Mouse (Mus musculus) layer of hippocampus, postnatal 10 days (tissue): ENCODE data around the gene Lbp. TPM values are rescaled to one million over a fixed set of nuclear protein-coding genes. Genes with fewer than 3 reads are reported as not detected.

Experiments used
- DNase-seq, 2 experiments: peaks; one replicate each; pipeline ENCODE4 v3.0.0; 2021; ENCODE audit warnings: low spot score in 2 of 2
- total RNA-seq, 2 experiments: library from RNA; stranded (reverse); gene quantifications; 2 replicates each; pipeline ENCODE4 v1.2.3; 2021

Gene Lbp
- total RNA-seq, 2 experiments from 2014 or later = 2.6 to 4.3 TPM

DNA sequence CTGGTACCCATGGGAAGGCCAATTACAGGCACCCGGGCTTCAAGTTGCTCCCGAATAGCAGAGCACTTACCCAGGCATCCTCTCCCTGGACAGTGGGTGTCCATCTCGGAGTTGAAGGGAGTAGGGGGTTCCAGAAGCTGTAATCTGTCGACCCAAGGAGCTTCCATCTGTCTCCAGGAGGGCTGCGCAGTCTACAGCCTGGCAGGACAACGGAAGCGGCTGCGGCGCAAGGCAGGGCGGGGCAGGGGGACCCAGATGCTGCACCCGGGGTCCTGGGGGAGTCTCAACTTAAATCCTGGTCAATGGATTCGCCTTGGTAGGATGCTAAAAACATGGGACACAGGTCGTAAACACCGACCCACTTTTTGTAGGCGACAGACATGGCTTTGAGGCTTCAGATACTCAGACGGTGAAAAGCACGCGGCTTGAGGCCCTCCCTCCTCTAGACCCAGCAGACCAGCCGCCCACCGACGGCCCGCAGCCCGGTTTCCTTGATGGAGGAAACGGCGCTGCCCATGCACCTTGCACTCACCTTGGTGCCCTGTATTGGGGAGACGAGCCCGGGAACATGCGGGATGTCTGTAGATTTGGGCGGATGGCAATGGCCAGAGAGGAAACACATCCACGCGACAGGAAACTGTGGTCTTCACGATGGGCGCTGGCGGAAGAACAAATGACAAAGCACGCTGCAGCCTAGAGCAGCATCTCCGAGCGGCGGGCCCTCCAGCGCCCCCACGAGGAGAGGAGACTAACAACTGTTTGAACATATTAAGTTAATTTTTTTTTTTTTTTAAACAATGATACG is 54.8 kb downstream of the Lbp start:
- DNase-seq = peak; percentile 87 to 89

GRCm38 (mm10) chr2:158361678-158362320 is 55.5 kb downstream of the Lbp start:
- DNase-seq = no peak

- DNase-seq = no peak
Measured at GRCm38 (mm10) chr2:158364175-158364574, 57.9 kb downstream of the Lbp start.

- no peak for DNase-seq
Measured at GRCm38 (mm10) chr2:158365099-158365850, 59.0 kb downstream of the Lbp start.

- DNase-seq = no peak
Measured at GRCm38 (mm10) chr2:158367654-158368053, 61.4 kb downstream of the Lbp start.

- no peak for DNase-seq
Measured at GRCm38 (mm10) chr2:158368313-158368712, 62.0 kb downstream of the Lbp start.

DNA sequence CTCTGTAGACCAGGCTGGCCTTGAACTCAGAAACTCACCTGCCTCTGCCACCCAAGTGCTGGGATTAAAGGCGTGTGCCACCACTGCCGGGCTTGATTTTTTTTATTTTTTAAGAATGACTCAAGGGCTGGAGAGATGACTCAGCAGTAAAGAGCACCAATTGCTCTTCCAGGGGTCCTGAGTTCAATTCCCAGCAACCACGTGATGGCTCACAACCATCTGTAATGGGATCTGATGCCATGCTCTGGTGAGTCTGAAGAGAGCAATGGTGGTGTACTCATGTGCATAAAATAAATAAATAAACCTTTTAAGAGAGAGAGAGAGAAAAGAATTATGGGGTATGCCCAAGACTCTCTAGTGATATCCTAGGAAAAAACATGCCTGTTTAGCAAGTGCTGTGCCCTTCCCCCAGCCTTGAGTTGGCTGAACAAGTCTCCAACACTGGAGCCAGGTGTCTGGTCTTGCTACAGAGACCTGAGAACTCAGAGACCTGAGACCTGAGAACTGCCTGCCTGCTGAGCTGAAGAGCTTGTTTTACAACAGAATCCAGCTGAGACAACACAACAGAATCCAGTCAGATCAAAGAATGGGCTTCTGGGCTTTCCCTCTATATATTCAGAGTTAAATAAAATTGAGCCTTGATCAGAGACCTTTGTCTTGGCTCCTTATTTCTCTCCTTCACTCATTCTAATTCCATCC is 63.3 kb downstream of the Lbp start:
- DNase-seq = no peak

DNA sequence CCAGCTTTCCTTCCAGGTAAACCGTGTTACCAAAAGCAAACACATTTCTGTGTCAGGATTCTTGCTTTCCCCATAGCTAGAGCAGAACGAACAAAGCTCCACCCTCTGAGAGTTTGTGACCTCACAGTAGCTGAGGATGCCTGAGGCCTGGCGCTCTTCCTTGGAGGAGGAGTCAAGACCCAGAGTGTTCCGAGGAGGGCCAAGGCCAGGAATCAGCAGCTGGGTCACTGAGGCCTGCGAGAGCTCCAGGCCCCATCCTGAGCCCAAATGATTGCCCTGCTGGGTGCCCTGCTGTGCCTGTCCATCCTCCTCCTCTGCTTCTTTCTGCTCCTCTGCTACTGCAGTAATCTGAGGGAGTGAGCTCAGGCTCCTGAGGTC is 63.9 kb downstream of the Lbp start:
- no peak for DNase-seq

GRCm38 (mm10) chr2:158373061-158373460 is 66.8 kb downstream of the Lbp start:
- DNase-seq = no peak

DNA sequence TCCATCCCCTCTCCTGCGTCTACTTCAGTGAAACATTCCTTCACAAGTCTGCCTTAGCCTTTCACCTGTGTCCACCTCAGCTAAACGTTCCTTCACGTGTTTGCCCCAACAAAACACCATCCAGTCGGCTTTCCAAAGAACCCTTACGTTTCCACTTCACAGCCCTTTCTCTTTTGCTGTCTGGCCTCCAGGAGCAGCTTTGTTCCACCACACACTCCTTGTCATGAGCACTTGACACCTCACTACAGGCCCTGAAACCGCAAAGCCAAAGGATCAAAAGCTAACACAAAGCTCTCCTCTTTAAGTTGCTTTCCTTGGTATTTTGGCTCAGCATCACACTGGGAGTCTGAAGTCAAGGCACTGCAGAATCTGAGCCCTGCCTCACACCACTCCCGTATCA is 67.2 kb downstream of the Lbp start:
- DNase-seq = no peak

DNA sequence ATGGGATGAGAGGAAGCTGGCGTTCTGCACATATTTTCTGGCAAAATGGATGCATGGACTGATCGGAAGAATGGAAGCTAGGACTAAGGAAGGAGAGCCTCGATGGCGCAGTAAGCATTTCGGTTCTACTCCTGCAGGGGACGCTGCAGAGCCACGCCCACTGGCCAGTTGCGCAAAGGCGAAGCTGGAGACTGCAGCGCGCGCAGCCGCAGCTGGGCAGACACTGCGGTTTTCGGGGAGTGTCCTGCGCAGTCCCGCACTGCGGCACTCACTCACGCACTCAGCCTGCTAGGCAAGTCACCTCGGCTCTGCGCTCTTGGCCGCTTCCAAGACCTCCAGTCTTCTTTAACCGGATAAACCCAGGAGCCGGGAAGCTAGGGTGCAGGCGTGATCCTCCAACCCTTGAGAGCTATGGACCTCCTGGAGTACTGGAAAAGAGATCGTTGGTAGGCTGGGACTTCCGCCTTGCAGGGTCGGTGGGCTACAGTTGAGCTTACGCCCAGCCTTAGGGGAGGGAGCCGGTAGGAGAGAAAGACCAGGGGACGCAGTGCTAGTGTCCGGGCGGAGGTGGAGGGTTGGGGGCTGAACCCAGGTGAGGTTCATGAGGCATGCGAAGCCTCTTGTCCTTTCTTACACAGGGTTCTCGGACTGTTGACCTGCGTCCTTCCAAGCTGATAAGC is 69.3 kb downstream of the Lbp start, which contains the start of gene Snhg11:
Snhg11 (plus strand) TSS at position 196 of the 680 bp plus-strand sequence.
- DNase-seq = peak; percentile 76 to 81

DNA sequence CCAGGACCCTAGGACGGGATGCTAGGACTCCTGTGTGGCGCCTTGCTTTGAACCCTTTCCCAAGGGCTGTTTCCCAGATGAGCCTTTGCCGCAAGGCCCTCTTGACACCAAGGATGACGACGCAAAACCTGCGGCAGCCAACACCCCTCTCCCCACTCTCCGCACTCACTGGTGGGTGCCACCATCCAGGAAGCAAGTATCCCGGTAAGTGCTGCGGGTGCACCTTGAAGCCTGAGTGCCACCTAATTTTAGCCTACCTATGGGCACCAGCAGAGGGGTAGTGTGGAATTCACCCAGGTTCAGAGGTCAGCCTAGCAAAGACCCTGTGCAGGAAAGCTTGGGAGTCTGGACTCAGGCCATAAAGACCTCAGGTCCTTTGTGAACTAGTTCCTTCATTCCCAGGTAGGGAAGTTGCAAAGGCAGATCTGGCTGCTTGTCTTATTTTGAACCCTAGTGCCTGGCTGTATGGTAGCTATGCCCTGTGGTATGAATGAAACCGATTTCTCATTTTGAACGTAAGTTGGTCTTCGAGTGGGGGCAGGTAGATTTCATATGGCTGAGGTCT is 69.9 kb downstream of the Lbp start:
- no peak for DNase-seq

DNA sequence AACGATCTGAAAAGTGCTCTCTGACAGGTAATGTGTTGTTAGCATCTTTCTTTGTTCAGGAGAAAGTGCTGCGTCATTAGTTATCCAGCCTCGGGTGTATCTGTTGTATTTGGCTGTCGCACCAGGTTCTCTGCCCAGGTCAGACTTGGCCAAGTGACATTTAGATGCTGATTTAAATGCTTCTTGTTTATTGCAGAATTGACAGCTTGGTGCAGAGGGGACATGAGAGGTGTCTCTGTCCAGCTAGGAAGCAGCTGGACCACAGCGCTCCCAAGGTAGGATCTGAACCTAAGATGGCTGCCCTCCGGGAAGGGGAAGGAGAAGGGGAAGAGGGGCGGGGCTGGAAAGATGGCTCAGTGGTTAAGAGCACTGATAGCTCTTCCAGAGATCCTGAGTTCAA is 70.5 kb downstream of the Lbp start:
- no peak for DNase-seq

DNA sequence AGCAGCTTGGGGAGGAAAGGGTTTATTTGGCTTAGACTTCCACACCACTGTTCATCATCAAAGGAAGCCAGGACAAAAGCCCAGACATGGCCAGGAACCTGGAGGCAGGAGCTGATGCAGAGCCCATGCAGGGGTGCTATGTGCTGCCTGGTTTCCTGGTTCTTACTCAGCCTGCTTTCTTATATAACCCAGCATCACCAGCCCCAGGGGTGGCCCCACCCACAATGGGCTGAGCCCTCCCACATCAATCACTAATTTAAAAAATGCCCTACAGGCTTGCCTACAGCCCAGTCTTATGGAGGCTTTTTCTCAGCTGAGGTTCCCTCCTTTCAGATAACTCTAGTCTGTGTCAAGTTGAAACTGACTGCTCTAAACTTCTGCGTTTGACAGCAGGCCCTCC is 71.5 kb downstream of the Lbp start:
- DNase-seq = no peak

DNA sequence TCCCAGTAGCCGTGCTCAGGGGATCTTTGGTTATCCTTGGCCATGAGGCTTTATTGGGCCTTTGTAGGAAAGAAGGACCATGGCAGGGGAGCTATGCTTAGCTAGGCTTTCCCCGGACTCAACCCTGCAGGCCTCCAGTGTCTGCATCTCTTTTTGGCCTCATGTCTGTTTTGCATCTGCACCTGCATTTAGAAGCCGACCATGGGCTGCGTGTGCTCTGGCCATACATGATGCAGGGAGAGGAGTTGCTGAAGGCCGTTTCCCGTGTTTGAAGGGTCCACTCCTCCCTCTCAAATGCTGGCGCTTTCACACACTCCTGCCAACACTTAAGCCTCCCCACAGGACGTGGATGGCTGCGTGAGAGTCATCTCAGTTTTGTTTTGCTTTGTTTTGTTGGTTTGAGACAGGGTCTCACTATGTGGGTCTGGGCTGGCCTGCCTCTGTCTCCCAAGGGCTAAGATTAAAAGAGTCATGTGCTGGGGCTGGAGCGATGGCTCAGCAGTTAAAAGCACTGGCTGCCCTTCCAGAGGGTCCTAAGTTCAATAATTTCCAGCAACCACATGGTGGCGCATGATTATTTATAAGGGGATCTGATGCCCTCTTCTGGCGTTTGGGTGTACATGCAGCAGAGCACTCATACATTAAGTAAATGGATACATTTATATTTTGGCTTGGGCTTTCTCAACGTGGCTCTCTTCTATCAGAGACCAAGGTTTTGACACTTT is 73.2 kb downstream of the Lbp start:
- DNase-seq = peak; percentile 69 to 71

Other genes with a start within 250 kb of the Lbp start
- 1 to 10 TPM; 5.7 to 6.8 TPM for gene Tgm2, start 160.1 kb upstream of the Lbp start, total RNA-seq
- 1 to 10 TPM; 4.3 to 4.4 TPM for gene D630003M21Rik, start 77.3 kb upstream of the Lbp start, total RNA-seq
- gene Bpi, start 48.4 kb upstream of the Lbp start, total RNA-seq = not detected
- gene Snhg11, start 69.1 kb downstream of the Lbp start, total RNA-seq = 100 to 1,000 TPM; 459 to 580 TPM
- 10 to 100 TPM; 73.8 to 82.2 TPM for gene Ralgapb, start 103.4 kb downstream of the Lbp start, total RNA-seq
- not detected for gene Adig, start 196.1 kb downstream of the Lbp start, total RNA-seq
- under 1 TPM in 1 of 2 experiments, not detected in 1; 0.38 TPM for gene Arhgap40, start 206.3 kb downstream of the Lbp start, total RNA-seq